Mouse (Mus musculus) MEL (cell line): ENCODE data around the gene Grn. TPM values are rescaled to one million over a fixed set of nuclear protein-coding genes. Genes with fewer than 3 reads are reported as not detected.
A peak's percentile ranks its signal among the peaks of the same experiment; 100 is the strongest.

Experiments
- DNase-seq: peaks from one replicate; pipeline ENCODE4 v3.0.0; 2011; ENCODE audit warnings: low read depth, low spot score
- H3K27ac ChIP-seq: 2 replicates; pipeline ENCODE4 v1.5.1; 2012; ENCODE audit warnings: low read depth, mild to moderate bottlenecking, control low read depth, low read length, moderate library complexity; ENCODE audit not compliant: control insufficient read depth
- H3K27me3 ChIP-seq, 2 experiments: fragments of 150-350 bp in 1 of 2; sonication (generic) in 1 of 2; 2 replicates each; pipeline ENCODE4 v1.6.1; 2012; ENCODE audit warnings: low read length in 2 of 2, mild to moderate bottlenecking in 2 of 2, improper control_type of control experiment in 1 of 2, moderate library complexity in 1 of 2; ENCODE audit not compliant: insufficient read depth in 2 of 2, control insufficient read depth in 1 of 2
- H3K36me3 ChIP-seq, 2 experiments: 2 replicates each; pipeline ENCODE4 v1.6.1; 2012 to 2014; ENCODE audit warnings: low read length in 2 of 2, improper control_type of control experiment in 1 of 2, inconsistent platforms in 1 of 2, mild to moderate bottlenecking in 1 of 2; ENCODE audit not compliant: insufficient read depth in 2 of 2, control insufficient read depth in 1 of 2
- H3K4me1 ChIP-seq, 2 experiments: fragments of 150-350 bp in 1 of 2; sonication (generic) in 1 of 2; 2 replicates each; pipeline ENCODE4 v1.6.1; 2012; ENCODE audit warnings: low read length in 2 of 2, improper control_type of control experiment in 1 of 2, mild to moderate bottlenecking in 1 of 2; ENCODE audit not compliant: insufficient read depth in 2 of 2, control insufficient read depth in 1 of 2
- H3K4me3 ChIP-seq, 2 experiments: fragments of 150-350 bp in 1 of 2; sonication (generic) in 1 of 2; 2 replicates each; pipeline ENCODE4 v1.5.1; 2012; ENCODE audit warnings: low read depth in 2 of 2, low read length in 2 of 2, mild to moderate bottlenecking in 2 of 2, moderate library complexity in 2 of 2, control low read depth in 1 of 2, improper control_type of control experiment in 1 of 2; ENCODE audit not compliant: control insufficient read depth in 1 of 2, insufficient read depth in 1 of 2
- H3K79me2 ChIP-seq: 2 replicates; pipeline ENCODE4 v1.6.1; 2012; ENCODE audit warnings: mild to moderate bottlenecking, low read length, moderate library complexity; ENCODE audit not compliant: control insufficient read depth, poor library complexity, insufficient read depth
- H3K9ac ChIP-seq: 2 replicates; pipeline ENCODE4 v1.6.1; 2012; ENCODE audit warnings: low read depth, mild to moderate bottlenecking, control low read depth, low read length, moderate library complexity; ENCODE audit not compliant: control insufficient read depth, poor library complexity, severe bottlenecking
- H3K9me3 ChIP-seq: fragments of 150-350 bp; sonication (generic); replicated peaks from 2 replicates; pipeline ENCODE4 v1.6.1; 2012; ENCODE audit warnings: mild to moderate bottlenecking, low read length, improper control_type of control experiment, moderate library complexity; ENCODE audit not compliant: insufficient read depth
- CHD1 ChIP-seq: IDR thresholded peaks from 2 replicates; pipeline ENCODE4 v1.6.1; 2012; ENCODE audit warnings: low read depth, mild to moderate bottlenecking, inconsistent platforms, low read length, improper control_type of control experiment
- CTCF ChIP-seq, 3 experiments: IDR thresholded peaks in 2 of 3; conservative IDR thresholded peaks in 1 of 3; 2 replicates each; pipeline ENCODE4 v1.5.1; 2011 to 2012; ENCODE audit warnings: low read length in 3 of 3, low read depth in 2 of 3, mild to moderate bottlenecking in 2 of 3, improper control_type of control experiment in 1 of 3, inconsistent platforms in 1 of 3, mixed read lengths in 1 of 3, moderate library complexity in 1 of 3; ENCODE audit not compliant: control insufficient read depth in 1 of 3, insufficient read depth in 1 of 3, poor library complexity in 1 of 3, severe bottlenecking in 1 of 3
- E2F4 ChIP-seq: IDR thresholded peaks from 2 replicates; pipeline ENCODE4 v1.6.1; 2011; ENCODE audit warnings: low read depth, low read length, improper control_type of control experiment, borderline replicate concordance
- ETS1 ChIP-seq: IDR thresholded peaks from 2 replicates; pipeline ENCODE4 v1.6.1; 2012; ENCODE audit warnings: low read depth, mild to moderate bottlenecking, inconsistent platforms, low read length, improper control_type of control experiment, moderate library complexity
- GABPA ChIP-seq: IDR thresholded peaks from 2 replicates; pipeline ENCODE4 v1.6.1; 2012; ENCODE audit warnings: low read depth, mild to moderate bottlenecking, inconsistent platforms, low read length, improper control_type of control experiment, moderate library complexity
- GATA1 ChIP-seq: IDR thresholded peaks from 2 replicates; pipeline ENCODE4 v1.6.1; 2011; ENCODE audit warnings: low read depth, low read length, improper control_type of control experiment
- HCFC1 ChIP-seq: IDR thresholded peaks from 2 replicates; pipeline ENCODE4 v1.6.1; 2012; ENCODE audit warnings: low read depth, mild to moderate bottlenecking, inconsistent platforms, low read length, improper control_type of control experiment, moderate library complexity
- MAFK ChIP-seq: IDR thresholded peaks from 2 replicates; pipeline ENCODE4 v1.6.1; 2011; ENCODE audit warnings: low read depth, mild to moderate bottlenecking, low read length, improper control_type of control experiment, borderline replicate concordance
- MAZ ChIP-seq: IDR thresholded peaks from 2 replicates; pipeline ENCODE4 v1.6.1; 2012; ENCODE audit warnings: low read depth, mild to moderate bottlenecking, inconsistent platforms, low read length, improper control_type of control experiment
- MYB ChIP-seq: IDR thresholded peaks from 2 replicates; pipeline ENCODE4 v1.6.1; 2011; ENCODE audit warnings: mild to moderate bottlenecking, low read depth, low read length, improper control_type of control experiment
- MYC ChIP-seq: IDR thresholded peaks from 2 replicates; pipeline ENCODE4 v1.6.1; 2011; ENCODE audit warnings: low read depth, mild to moderate bottlenecking, low read length, improper control_type of control experiment, moderate library complexity
- NELFE ChIP-seq: IDR thresholded peaks from 2 replicates; pipeline ENCODE4 v1.6.1; 2011; ENCODE audit warnings: low read depth, low read length, improper control_type of control experiment
- NRF1 ChIP-seq: IDR thresholded peaks from 2 replicates; pipeline ENCODE4 v1.6.1; 2014; ENCODE audit warnings: low read depth, mild to moderate bottlenecking, inconsistent platforms, low read length, improper control_type of control experiment, moderate library complexity; ENCODE audit not compliant: poor library complexity, insufficient read depth, severe bottlenecking
- POLR2AphosphoS2 ChIP-seq: IDR thresholded peaks from 2 replicates; pipeline ENCODE4 v1.6.1; 2011; ENCODE audit warnings: low read length, improper control_type of control experiment
- RAD21 ChIP-seq: IDR thresholded peaks from 2 replicates; pipeline ENCODE4 v1.6.1; 2011; ENCODE audit warnings: mild to moderate bottlenecking, low read depth, low read length, improper control_type of control experiment
- RCOR1 ChIP-seq: IDR thresholded peaks from 2 replicates; pipeline ENCODE4 v1.6.1; 2012; ENCODE audit warnings: low read depth, mild to moderate bottlenecking, inconsistent platforms, low read length, improper control_type of control experiment
- SIN3A ChIP-seq: IDR thresholded peaks from 2 replicates; pipeline ENCODE4 v1.6.1; 2012; ENCODE audit warnings: low read length, improper control_type of control experiment, inconsistent platforms
- SMC3 ChIP-seq: IDR thresholded peaks from 2 replicates; pipeline ENCODE4 v1.6.1; 2011; ENCODE audit warnings: low read depth, low read length, improper control_type of control experiment
- TAL1 ChIP-seq: IDR thresholded peaks from 2 replicates; pipeline ENCODE4 v1.6.1; 2012; ENCODE audit warnings: mild to moderate bottlenecking, inconsistent platforms, low read length, moderate library complexity, mixed read lengths
- TBP ChIP-seq: IDR thresholded peaks from 2 replicates; pipeline ENCODE4 v1.8.0; 2011; ENCODE audit warnings: low read depth, low read length, improper control_type of control experiment
- UBTF ChIP-seq: IDR thresholded peaks from 2 replicates; pipeline ENCODE4 v1.6.1; 2012; ENCODE audit warnings: low read depth, mild to moderate bottlenecking, inconsistent platforms, low read length, improper control_type of control experiment, moderate library complexity, borderline replicate concordance; ENCODE audit not compliant: insufficient read depth
- USF1 ChIP-seq: IDR thresholded peaks from 2 replicates; pipeline ENCODE4 v1.6.1; 2014; ENCODE audit warnings: low read depth, mild to moderate bottlenecking, inconsistent platforms, low read length, improper control_type of control experiment, moderate library complexity
- USF2 ChIP-seq, 2 experiments: IDR thresholded peaks; 2 replicates each; pipeline ENCODE4 v1.6.1; 2011 to 2012; ENCODE audit warnings: improper control_type of control experiment in 2 of 2, low read length in 2 of 2, borderline replicate concordance in 1 of 2, inconsistent platforms in 1 of 2, low read depth in 1 of 2, mild to moderate bottlenecking in 1 of 2; ENCODE audit not compliant: insufficient read depth in 1 of 2
- ZC3H11A ChIP-seq: IDR thresholded peaks from 2 replicates; pipeline ENCODE4 v1.6.1; 2012; ENCODE audit warnings: low read depth, mild to moderate bottlenecking, inconsistent platforms, low read length, improper control_type of control experiment
- ZKSCAN1 ChIP-seq: IDR thresholded peaks from 2 replicates; pipeline ENCODE4 v1.6.1; 2012; ENCODE audit warnings: low read depth, mild to moderate bottlenecking, inconsistent platforms, low read length, improper control_type of control experiment, moderate library complexity
- ZNF384 ChIP-seq: IDR thresholded peaks from 2 replicates; pipeline ENCODE4 v1.6.1; 2012; ENCODE audit warnings: low read depth, mild to moderate bottlenecking, inconsistent platforms, low read length, improper control_type of control experiment
- polyA plus RNA-seq, 2 experiments: library from polyadenylated mRNA; stranded (reverse) in 1 of 2; unstranded in 1 of 2; fragments of >175 nt in 1 of 2; fragments of >200 nt in 1 of 2; gene quantifications; 2 replicates each; pipeline versions ENCODE4 v1.2.1 to v1.2.4; 2012; ENCODE audit warnings: low replicate concordance in 2 of 2, low read depth in 1 of 2; ENCODE audit not compliant: insufficient read length in 2 of 2, insufficient read depth in 1 of 2, missing spikeins in 1 of 2
- total RNA-seq: library from RNA; depleted of rRNA; stranded (reverse); fragments of 300-350 nt; gene quantifications from 2 replicates; pipeline ENCODE4 v1.2.3, GENCODE M21; 2012

Grn gene
- total and polyA plus RNA-seq, 3 experiments: 14.7 to 42.1 TPM; not detected in 1

GRCm38 (mm10) chr11:102431018-102431645 is 1.0 kb downstream of the Grn start:
- Histone ChIP-seq H3K27ac (peak overlapping the region; percentile 23), H3K36me3 (peaks cover 0 to 11% of the 10 kb centered on the region in 2 experiments; a peak in 3 of 4 replicates), H3K4me3 (peak overlapping the region; percentile 66 to 91), H3K9ac (peak overlapping the region; percentile 68), H3K9me3 (no peaks in the 10 kb centered on the region), H3K79me2 (peaks cover 2% of the 10 kb centered on the region; the same call in 1 of the 2 replicates), H3K27me3 (no peaks in the 10 kb centered on the region), H3K4me1 (peaks cover 5 to 22% of the 10 kb centered on the region in 2 experiments)
- peak; percentile 91 for DNase-seq
- TF ChIP-seq GATA1 (no peak), UBTF (no peak), SIN3A (peak; percentile 75), CTCF (IDR thresholded peaks at IDR 0.05 in 2 of 3, conservative IDR thresholded peaks at IDR 0.05 in 1 of 3; ENCODE audit: control insufficient read depth in 1 of 3, insufficient read depth in 1 of 3, low read depth in 2 of 3, low read length in 3 of 3, poor library complexity in 1 of 3, severe bottlenecking in 1 of 3) (peak; percentile 82 to 94 (median 90)), SMC3 (peak; percentile 86), TAL1 (no peak), ZKSCAN1 (no peak), NRF1 (no peak), ZC3H11A (peak; percentile 23; the same call in 1 of the 2 replicates), RCOR1 (0 out of 2 replicates have a peak, but pooled peaks have one; percentile 44), MYB (no peak), POLR2AphosphoS2 (no peak), ETS1 (peak; percentile 10; the same call in 1 of the 2 replicates), ZNF384 (no peak), RAD21 (peak; percentile 76), MYC (no peak), TBP (0 out of 2 replicates have a peak, but pooled peaks have one; percentile 38), MAZ (0 out of 2 replicates have a peak, but pooled peaks have one; percentile 73), GABPA (no peak), HCFC1 (peak; percentile 24; the same call in 1 of the 2 replicates)

GRCm38 (mm10) chr11:102431728-102432114 is 1.6 kb downstream of the Grn start:
- no peak overlapping the region for H3K27ac ChIP-seq
- H3K4me3 ChIP-seq: peak overlapping the region; percentile 62 to 79
- TF ChIP-seq CTCF (IDR thresholded peaks at IDR 0.05 in 2 of 3, conservative IDR thresholded peaks at IDR 0.05 in 1 of 3; ENCODE audit: control insufficient read depth in 1 of 3, insufficient read depth in 1 of 3, low read depth in 2 of 3, low read length in 3 of 3, poor library complexity in 1 of 3, severe bottlenecking in 1 of 3) (no peak), NELFE (no peak), E2F4 (no peak), CHD1 (no peak), MAZ (no peak), USF1 (no peak), TAL1 (no peak), MAFK (no peak), UBTF (no peak), RAD21 (no peak), TBP (no peak), ZC3H11A (no peak), POLR2AphosphoS2 (no peak), USF2 (IDR thresholded peaks at IDR 0.05; ENCODE audit: borderline replicate concordance in 1 of 2, insufficient read depth in 1 of 2, low read depth in 1 of 2, low read length in 2 of 2) (no peak)
- H3K9ac ChIP-seq: peak overlapping the region; percentile 67
- H3K36me3 ChIP-seq: peaks cover 0 to 11% of the 10 kb centered on the region in 2 experiments; a peak in 3 of 4 replicates
- H3K27me3 ChIP-seq: no peaks in the 10 kb centered on the region
- DNase-seq: no peak
- H3K9me3 ChIP-seq: no peaks in the 10 kb centered on the region
- H3K79me2 ChIP-seq: peaks cover 2% of the 10 kb centered on the region; the same call in 1 of the 2 replicates
- peaks cover 5 to 22% of the 10 kb centered on the region in 2 experiments for H3K4me1 ChIP-seq
